Mouse (Mus musculus) urinary bladder, adult 2 months (tissue): Measurements from ENCODE around the gene Adamts18. TPM values are rescaled to one million over a fixed set of nuclear protein-coding genes. Genes with fewer than 3 reads are reported as not detected.

Experiments used
- DNase-seq: peaks from one replicate; pipeline ENCODE4 v3.0.0; 2022; ENCODE audit warnings: low spot score
- polyA plus RNA-seq: library from polyadenylated mRNA; depleted of rRNA; stranded (reverse); fragments of >200 nt; gene quantifications from 2 replicates; pipeline ENCODE4 v1.2.3, GENCODE M21; 2012; rRNA removed

Gene Adamts18
- polyA plus RNA-seq, 1 experiment: 0.25 TPM

DNA sequence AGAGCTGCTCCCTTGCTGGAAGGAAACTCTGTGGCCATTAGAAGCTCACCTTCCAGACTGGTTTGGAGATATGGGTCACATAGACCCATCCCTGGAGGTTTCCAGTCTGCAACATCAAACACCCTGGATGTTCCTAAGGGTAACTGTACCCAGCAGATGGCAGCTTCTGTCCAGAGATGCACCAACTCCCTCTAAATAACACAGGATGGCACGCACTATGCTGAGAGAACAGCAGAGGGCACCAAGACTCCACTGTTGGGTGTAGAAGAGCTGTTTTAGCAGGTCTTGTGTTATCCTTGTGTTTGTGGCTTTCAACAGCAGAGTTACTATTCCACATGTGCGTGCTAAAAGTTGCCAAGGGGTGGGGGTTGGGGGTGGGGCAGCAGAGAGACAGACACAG is 184.0 kb downstream of the Adamts18 start:
- DNase-seq: no peak

DNA sequence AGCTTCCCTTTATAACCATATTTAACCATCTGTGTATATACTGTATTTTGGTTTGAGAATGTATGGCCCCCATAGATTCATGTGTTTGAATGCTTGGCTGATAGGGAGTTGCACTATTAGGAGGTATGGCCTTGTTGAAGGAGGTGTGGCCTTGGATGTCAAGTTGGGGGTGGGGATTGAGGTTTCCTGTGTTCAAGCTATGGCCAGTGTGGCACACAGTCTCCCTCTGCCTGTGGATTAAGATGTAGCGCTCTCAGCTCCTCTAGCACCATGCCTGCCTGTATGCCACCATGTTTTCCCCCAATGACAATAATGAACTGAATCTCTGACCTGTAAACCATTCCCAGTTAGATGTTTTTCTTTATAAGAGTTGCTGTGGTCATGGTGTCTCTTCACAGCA is 188.4 kb downstream of the Adamts18 start:
- DNase-seq: no peak

DNA sequence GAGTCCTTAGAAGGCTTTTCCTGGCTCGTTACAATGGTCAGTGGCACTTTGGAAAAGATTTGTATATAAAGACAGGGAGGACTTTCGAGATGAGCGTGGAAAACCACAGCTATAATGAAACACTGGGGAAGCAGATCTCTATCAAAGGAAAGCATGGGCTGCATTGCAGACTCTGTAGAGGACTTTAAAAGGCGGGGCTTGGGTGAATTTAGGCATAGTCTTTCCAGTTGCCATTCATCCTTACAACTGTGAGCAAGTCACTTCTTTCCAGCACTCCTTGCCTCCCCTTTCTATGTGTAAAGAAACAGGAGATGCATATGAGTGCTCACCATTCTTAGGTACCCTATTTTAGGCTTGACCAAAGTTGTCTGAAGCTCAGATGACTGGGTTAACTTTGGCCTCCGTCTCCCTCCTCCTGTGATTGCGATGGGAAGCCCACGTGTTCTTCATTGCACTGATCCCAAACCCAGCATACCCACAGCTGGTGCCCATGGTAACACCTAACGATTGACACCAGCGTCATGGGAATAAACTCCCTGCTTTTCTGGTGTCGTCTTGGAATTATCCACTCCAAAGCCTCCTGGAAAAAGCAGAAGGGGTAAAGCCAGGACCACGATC is 191.7 kb downstream of the Adamts18 start:
- no peak for DNase-seq

DNA sequence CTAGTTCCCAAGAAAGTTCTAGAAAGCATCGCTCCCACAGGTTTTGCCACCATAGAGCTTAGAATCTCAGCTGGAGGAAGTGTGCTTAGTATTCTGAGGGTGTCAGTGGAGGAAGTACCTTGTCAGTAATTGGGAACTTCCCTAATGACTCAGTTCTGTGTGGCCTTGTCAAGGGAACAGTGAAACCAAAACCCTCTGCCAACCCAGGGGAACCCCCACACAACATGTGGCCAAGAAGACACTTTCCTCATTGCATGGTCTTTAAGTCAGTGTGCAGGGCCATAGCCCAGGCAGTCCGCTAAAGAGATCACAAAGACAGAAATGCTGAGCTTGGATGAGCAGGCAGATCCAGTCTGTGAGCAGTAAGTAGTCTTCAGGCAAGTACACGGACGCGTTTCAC is 192.4 kb downstream of the Adamts18 start:
- DNase-seq: no peak

DNA sequence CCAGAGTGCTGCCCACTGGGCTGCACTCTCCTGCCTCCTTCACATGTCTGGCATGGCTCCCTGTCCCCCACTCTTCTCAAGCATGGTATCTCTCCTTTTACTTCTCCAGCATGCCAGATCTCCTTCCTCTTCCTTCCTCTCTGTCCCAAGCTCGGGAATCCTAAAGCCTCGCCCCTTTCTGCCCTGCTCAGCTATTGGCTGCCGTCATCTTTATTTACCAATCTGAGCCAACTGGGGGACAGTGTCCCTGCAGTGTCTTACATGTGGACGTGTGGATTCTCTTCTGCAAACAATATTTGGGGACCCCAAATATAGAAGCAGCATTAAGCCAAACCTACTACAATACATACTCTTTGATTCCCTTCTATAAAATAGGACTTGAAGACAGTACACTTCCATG is 195.4 kb downstream of the Adamts18 start:
- no peak for DNase-seq

DNA sequence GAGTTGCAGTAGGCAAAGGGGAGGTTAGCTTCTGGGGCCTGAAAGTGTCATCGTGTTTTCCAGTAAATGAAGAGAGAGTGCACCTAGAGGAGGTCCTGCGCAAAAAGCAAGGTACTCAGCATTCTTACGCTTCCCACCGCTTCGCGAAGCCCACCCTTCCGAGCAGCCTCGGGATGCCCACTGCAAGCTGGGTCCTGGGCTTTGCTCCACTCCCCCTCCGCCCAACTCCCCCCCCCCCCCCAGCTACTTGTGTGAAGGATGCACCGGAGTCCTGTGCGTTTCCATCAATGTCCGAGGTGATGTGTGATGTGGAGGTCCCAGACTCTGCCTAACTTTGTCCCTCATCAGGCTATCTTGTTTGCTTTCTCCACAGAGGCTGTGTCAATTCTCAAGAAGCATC is 196.1 kb downstream of the Adamts18 start:
- no peak for DNase-seq

Other genes starting within 250 kb of the Adamts18 start
- gene Mon1b, start 213.2 kb downstream of the Adamts18 start, polyA plus RNA-seq: 3.9 and 7.5 TPM in 2 replicates
- gene Syce1l, start 205.5 kb downstream of the Adamts18 start, polyA plus RNA-seq: 0.21 and 0.25 TPM in 2 replicates